Comparison of ENCODE assay signal across 1 mouse cellular context in genomic region chr6:85431842-85432431, GRCm38 (mm10).
TF ChIP-seq lines count a peak whose summit lies in the region.

Smyd5 (plus strand) TSS chr6:85431989.

TF ChIP-seq in CH12.LX, 34 proteins besides CTCF, POLR2A, EP300 and RAD21 (continued from another document):
- TF ChIP-seq USF2 (conservative IDR thresholded peaks at IDR 0.05; ENCODE audit: low read depth, low read length) = no peak
- TF ChIP-seq ZMIZ1 (IDR thresholded peaks at IDR 0.05; ENCODE audit: low read depth, low read length) = no peak
- TF ChIP-seq NRF1 (IDR thresholded peaks at IDR 0.05; ENCODE audit: low read depth, low read length) = peak; percentile 52
- no peak; the same call in 1 of the 2 replicates for TF ChIP-seq ELF1 (IDR thresholded peaks at IDR 0.05; ENCODE audit: low read depth, low read length)
- TF ChIP-seq E2F4 (IDR thresholded peaks at IDR 0.05; ENCODE audit: insufficient replicate concordance, low read depth, low read length) = no peak
- no peak for TF ChIP-seq CHD1 (IDR thresholded peaks at IDR 0.05; ENCODE audit: low read depth, low read length)
- TF ChIP-seq TCF12 (IDR thresholded peaks at IDR 0.05; ENCODE audit: low read depth, low read length) = peak; percentile 59
- TF ChIP-seq CHD2 (IDR thresholded peaks at IDR 0.05; ENCODE audit: low read length) = peak; percentile 55; the same call in 1 of the 2 replicates
TF ChIP-seq in CH12.LX: peak in this region for 13.
